Mouse (Mus musculus) right cerebral cortex, adult 18-20 months (tissue): ENCODE data around the gene Casp14.
"Not testable (repeated sequence)": the region's sequence is repeated elsewhere in the genome, so short reads cannot be mapped to it uniquely, and the experiment has no call there.

Source experiments
- DNase-seq: peaks from one replicate; pipeline ENCODE4 v3.0.0; 2022; ENCODE audit warnings: mixed read lengths

The Casp14 gene

DNA sequence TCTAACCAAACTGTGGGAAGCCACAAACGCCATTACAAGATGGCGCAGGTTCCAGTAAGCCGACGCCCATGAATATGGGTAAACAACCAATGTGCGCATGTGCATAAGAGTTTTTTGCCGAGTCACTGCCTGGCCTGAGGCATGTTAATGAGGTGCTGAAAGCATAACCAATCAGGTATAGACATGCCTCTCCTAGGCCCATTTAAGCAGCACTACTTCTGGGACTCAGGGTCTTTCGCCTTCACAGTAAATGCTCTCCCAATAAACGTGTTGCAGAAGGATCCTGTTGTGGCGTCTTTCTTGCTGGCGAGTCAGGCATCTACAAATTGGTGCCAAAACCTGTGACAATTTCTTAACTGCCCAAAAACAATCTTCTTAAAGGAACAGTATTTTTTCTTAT, 51.4 kb downstream of the Casp14 start:
- DNase-seq, result not testable (repeated sequence)

DNA sequence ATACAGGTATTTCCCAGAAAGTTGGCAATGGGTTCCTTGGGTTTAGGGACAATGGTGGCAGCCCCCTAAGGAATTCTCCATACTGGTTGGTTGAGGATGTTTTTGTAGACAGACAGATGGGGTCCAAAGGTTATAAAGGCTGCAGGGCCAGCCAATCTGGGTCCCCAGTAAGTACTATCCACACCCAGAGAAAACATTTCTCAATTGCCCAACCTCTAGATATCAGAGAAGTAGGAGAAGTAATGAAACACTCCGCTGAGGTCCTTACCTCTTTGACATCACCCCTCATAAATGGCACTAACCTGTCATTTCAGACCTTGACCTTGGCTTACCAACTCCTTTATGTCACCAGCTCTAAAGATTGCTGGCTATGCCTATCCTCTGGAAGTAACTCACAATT, 53.5 kb downstream of the Casp14 start:
- no peak for DNase-seq
